Mouse (Mus musculus) embryonic facial prominence, embryonic 10.5 days (tissue): ENCODE data around the gene Mutyh. TPM values are rescaled to one million over a fixed set of nuclear protein-coding genes. Genes with fewer than 3 reads are reported as not detected.

ENCODE experiments used
- polyA plus RNA-seq: library from polyadenylated mRNA; unstranded; fragments of >200 nt; fragmentation: Nextera tagmentation; extraction: Ambion mirVana; gene quantifications from 2 replicates; pipeline ENCODE4 v1.2.1, GENCODE M21; 2016

The Mutyh gene
- polyA plus RNA-seq, 1 experiment from 2014 or later = 27.4 TPM

Other genes with a start within 250 kb of the Mutyh start
- 1.6 and 1.7 TPM in 2 replicates for gene Ccdc17, start 211.1 kb upstream of the Mutyh start, polyA plus RNA-seq
- 333 and 342 TPM in 2 replicates for gene Nasp, start 179.8 kb upstream of the Mutyh start, polyA plus RNA-seq
- gene Akr1a1, start 156.0 kb upstream of the Mutyh start, polyA plus RNA-seq = 644 and 663 TPM in 2 replicates
- 1,415 and 1,463 TPM in 2 replicates for gene Prdx1, start 122.2 kb upstream of the Mutyh start, polyA plus RNA-seq
- 39.8 and 40.8 TPM in 2 replicates for gene Mmachc, start 99.3 kb upstream of the Mutyh start, polyA plus RNA-seq
- 38.3 and 38.5 TPM in 2 replicates for gene Ccdc163, start 99.2 kb upstream of the Mutyh start, polyA plus RNA-seq
- gene Tesk2, start 86.8 kb upstream of the Mutyh start, polyA plus RNA-seq = 8.8 and 9.7 TPM in 2 replicates
- 39.7 and 41.7 TPM in 2 replicates for gene Toe1, start 83 bp upstream of the Mutyh start, polyA plus RNA-seq
- 2.3 TPM in 2 replicates for gene Hpdl, start 14.0 kb downstream of the Mutyh start, polyA plus RNA-seq
- 2.7 and 3.0 TPM in 2 replicates for gene Zswim5, start 69.7 kb downstream of the Mutyh start, polyA plus RNA-seq
- 111 and 113 TPM in 2 replicates for gene Urod, start 186.7 kb downstream of the Mutyh start, polyA plus RNA-seq
- gene Hectd3, start 187.6 kb downstream of the Mutyh start, polyA plus RNA-seq = 9.6 and 10.1 TPM in 2 replicates
- gene Eif2b3, start 211.7 kb downstream of the Mutyh start, polyA plus RNA-seq = 63.3 and 63.4 TPM in 2 replicates